Mouse (Mus musculus) liver, embryonic 14.5 days (tissue): ENCODE results near the gene Senp1. TPM values are rescaled to one million over a fixed set of nuclear protein-coding genes. Genes with fewer than 3 reads are reported as not detected.

ENCODE experiments used
- ATAC-seq: fragments of 200-750 bp; cut with Nextera tagmentation; 2 replicates; pipeline ENCODE4 v1.8.0; 2017; ENCODE audit warnings: moderate number of reproducible peaks, mild to moderate bottlenecking, moderate library complexity; ENCODE audit not compliant: insufficient read depth
- DNase-seq, 3 experiments: peaks; one replicate each; pipeline ENCODE4 v3.0.0-alpha.2; 2012 to 2013; ENCODE audit warnings: low read depth in 3 of 3, low spot score in 3 of 3
- H3K27ac ChIP-seq: fragments of 300-500 bp; sonication (generic); 2 replicates; pipeline ENCODE4 v1.5.1; 2014; ENCODE audit warnings: moderate library complexity, mild to moderate bottlenecking, control low read depth, inconsistent platforms
- H3K27me3 ChIP-seq: fragments of 300-500 bp; sonication (generic); 2 replicates; pipeline ENCODE4 v1.6.1; 2014; ENCODE audit warnings: mild to moderate bottlenecking, low read length, moderate library complexity; ENCODE audit not compliant: control insufficient read depth, insufficient read depth
- H3K36me3 ChIP-seq: fragments of 300-500 bp; sonication (generic); replicated peaks from 2 replicates; pipeline ENCODE4 v1.6.1; 2014; ENCODE audit warnings: low read depth; ENCODE audit not compliant: control insufficient read depth, insufficient read depth
- H3K4me1 ChIP-seq, 2 experiments: fragments of 200-500 bp in 1 of 2; fragments of 300-500 bp in 1 of 2; sonication (generic) in 1 of 2; replicated peaks; 2 replicates each; pipeline ENCODE4 v1.6.1; 2012 to 2014; ENCODE audit warnings: antibody characterized with exemption in 1 of 2, inconsistent platforms in 1 of 2, low read length in 1 of 2; ENCODE audit not compliant: control insufficient read depth in 2 of 2, insufficient read depth in 2 of 2
- H3K4me2 ChIP-seq: fragments of 300-500 bp; sonication (generic); 2 replicates; pipeline ENCODE4 v1.6.1; 2014; ENCODE audit warnings: low read depth, mild to moderate bottlenecking, control low read depth, moderate library complexity
- H3K4me3 ChIP-seq, 2 experiments: fragments of 200-500 bp in 1 of 2; fragments of 300-500 bp in 1 of 2; sonication (generic) in 1 of 2; 2 replicates each; pipeline ENCODE4 v1.5.1; 2012 to 2014; ENCODE audit warnings: low read depth in 2 of 2, low read length in 2 of 2, mild to moderate bottlenecking in 2 of 2, control low read depth in 1 of 2, inconsistent platforms in 1 of 2, moderate library complexity in 1 of 2; ENCODE audit not compliant: insufficient read depth in 1 of 2
- H3K9ac ChIP-seq: fragments of 300-500 bp; sonication (generic); replicated peaks from 2 replicates; pipeline ENCODE4 v1.6.1; 2014; ENCODE audit warnings: mild to moderate bottlenecking, control low read depth, moderate library complexity
- H3K9me3 ChIP-seq: fragments of 300-500 bp; sonication (generic); 2 replicates; pipeline ENCODE4 v1.6.1; 2016; ENCODE audit warnings: low read length, mixed read lengths; ENCODE audit not compliant: control insufficient read depth
- CTCF ChIP-seq: IDR thresholded peaks from 2 replicates; pipeline ENCODE4 v1.5.1; 2016; ENCODE audit warnings: antibody characterized with exemption, low read depth, control low read depth
- EP300 ChIP-seq: IDR thresholded peaks from 2 replicates; pipeline ENCODE4 v1.6.1; 2016; ENCODE audit warnings: antibody characterized with exemption, low read depth
- WGBS: fragments of 180-500 bp; shearing (Covaris S2); extraction: QIAGEN DNeasy Blood & Tissue Kit; methylation state at CpG from one replicate; pipeline ENCODE4 v1.1.7; 2014; ENCODE audit not compliant: insufficient replicate concordance; 5-methylcytosine and 5-hydroxymethylcytosine counted together
- polyA plus RNA-seq, 2 experiments: library from polyadenylated mRNA; depleted of rRNA in 1 of 2; stranded (reverse) in 1 of 2; unstranded in 1 of 2; fragments of >200 nt; fragmentation: Nextera tagmentation in 1 of 2; extraction: Ambion mirVana in 1 of 2; gene quantifications; 2 replicates each; pipeline versions ENCODE4 v1.2.1 to v1.2.3; 2012 to 2014

Senp1 gene
- 8.7 and 10.7 TPM in 2 replicates for polyA plus RNA-seq (2012; rRNA removed)
- 15.3 and 16.9 TPM in 2 replicates for polyA plus RNA-seq (2014; fragmentation: Nextera tagmentation; extraction: Ambion mirVana)

- Histone ChIP-seq H3K4me2 (peak within 1 kb of the TSS; percentile 81), H3K36me3 (peaks cover 3% of the 10 kb centered on the region), H3K9me3 (no peaks in the 10 kb centered on the region), H3K4me1 (peaks cover 0 to 2% of the 10 kb centered on the region in 2 experiments; a peak in 2 of 4 replicates), H3K4me3 (peak within 1 kb of the TSS; percentile 82 to 87), H3K9ac (peak within 1 kb of the TSS; percentile 98), H3K27me3 (no peaks in the 10 kb centered on the region), H3K27ac (peak within 1 kb of the TSS; percentile 87)
- under 1% methylated on average over 58 of the region's 58 CpGs for WGBS
- TF ChIP-seq CTCF: no peak
- no peak; the same call in 1 of the 2 replicates for TF ChIP-seq EP300
- peak; percentile 75 to 79 (median 79) for DNase-seq
- peak; percentile 92 for ATAC-seq
These were observed at the start of gene Senp1 for GRCm38 (mm10) chr15:98093121-98094011. Gene Senp1 (minus strand): TSS chr15:98093744.

- ATAC-seq: no peak
These were observed 49.0 kb upstream of the Senp1 start for GRCm38 (mm10) chr15:98142515-98142914.

GRCm38 (mm10) chr15:98140809-98141208 is 47.3 kb upstream of the Senp1 start:
- ATAC-seq (no peak), DNase-seq (no peak)
- Histone ChIP-seq H3K9ac (no peak overlapping the region), H3K36me3 (peaks cover 1% of the 10 kb centered on the region), H3K4me2 (no peak overlapping the region), H3K27me3 (no peaks in the 10 kb centered on the region), H3K4me3 (no peak overlapping the region), H3K27ac (no peak overlapping the region), H3K4me1 (peaks cover 2 to 6% of the 10 kb centered on the region in 2 experiments), H3K9me3 (no peaks in the 10 kb centered on the region)
- 81% methylated on average over 5 of the region's 5 CpGs for WGBS
- no peak for TF ChIP-seq EP300
- no peak for TF ChIP-seq CTCF

More at GRCm38 (mm10) chr15:98142515-98142914, 49.0 kb upstream of the Senp1 start:
- 81% methylated on average over 10 of the region's 10 CpGs for WGBS
- no peaks in the 10 kb centered on the region for H3K36me3 ChIP-seq
- H3K27ac ChIP-seq: no peak overlapping the region
- no peaks in the 10 kb centered on the region for H3K9me3 ChIP-seq
- TF ChIP-seq CTCF (no peak), EP300 (no peak)
- no peaks in the 10 kb centered on the region for H3K27me3 ChIP-seq
- H3K4me2 ChIP-seq: no peak overlapping the region
- H3K4me1 ChIP-seq: peaks cover 2 to 6% of the 10 kb centered on the region in 2 experiments
- DNase-seq: no peak
- no peak overlapping the region for H3K9ac ChIP-seq
- H3K4me3 ChIP-seq: no peak overlapping the region

- Histone ChIP-seq H3K4me3 (no peak overlapping the region), H3K27me3 (no peaks in the 10 kb centered on the region), H3K4me1 (peaks cover 2 to 6% of the 10 kb centered on the region in 2 experiments), H3K9ac (no peak overlapping the region), H3K36me3 (peaks cover 9% of the 10 kb centered on the region), H3K4me2 (no peak overlapping the region), H3K9me3 (no peaks in the 10 kb centered on the region), H3K27ac (no peak overlapping the region)
- ATAC-seq: no peak
- no peak for TF ChIP-seq EP300
- no peak for TF ChIP-seq CTCF
- 69% methylated on average over 7 of the region's 7 CpGs for WGBS
- DNase-seq: no peak
These were observed 46.2 kb upstream of the Senp1 start for GRCm38 (mm10) chr15:98139763-98140162.

GRCm38 (mm10) chr15:98136871-98137270 is 43.3 kb upstream of the Senp1 start:
- DNase-seq: no peak
- no peak overlapping the region for H3K9ac ChIP-seq
- H3K27me3 ChIP-seq: no peaks in the 10 kb centered on the region
- TF ChIP-seq EP300 (no peak), CTCF (no peak)
- H3K9me3 ChIP-seq: no peaks in the 10 kb centered on the region
- H3K4me2 ChIP-seq: no peak overlapping the region
- WGBS: 88% methylated on average over 9 of the region's 9 CpGs
- no peak for ATAC-seq
- H3K27ac ChIP-seq: no peak overlapping the region
- H3K4me3 ChIP-seq: no peak overlapping the region
- H3K36me3 ChIP-seq: peaks cover 16% of the 10 kb centered on the region
- no peaks in the 10 kb centered on the region for H3K4me1 ChIP-seq
